Mouse (Mus musculus) kidney, adult 2 months (tissue): ENCODE data around the gene E2f4.

Experiments
- CTCF ChIP-seq: fragments of 200-500 bp; conservative IDR thresholded peaks from 2 replicates; pipeline ENCODE4 v1.5.1; 2011; ENCODE audit warnings: low read depth, mild to moderate bottlenecking, control low read depth, low read length, moderate library complexity, mixed read lengths; ENCODE audit not compliant: insufficient read depth, insufficient read length
- POLR2A ChIP-seq: fragments of 200-500 bp; IDR thresholded peaks from one replicate; pipeline ENCODE4 v1.6.1; 2011; ENCODE audit warnings: low read depth, low read length, control low read depth

DNA sequence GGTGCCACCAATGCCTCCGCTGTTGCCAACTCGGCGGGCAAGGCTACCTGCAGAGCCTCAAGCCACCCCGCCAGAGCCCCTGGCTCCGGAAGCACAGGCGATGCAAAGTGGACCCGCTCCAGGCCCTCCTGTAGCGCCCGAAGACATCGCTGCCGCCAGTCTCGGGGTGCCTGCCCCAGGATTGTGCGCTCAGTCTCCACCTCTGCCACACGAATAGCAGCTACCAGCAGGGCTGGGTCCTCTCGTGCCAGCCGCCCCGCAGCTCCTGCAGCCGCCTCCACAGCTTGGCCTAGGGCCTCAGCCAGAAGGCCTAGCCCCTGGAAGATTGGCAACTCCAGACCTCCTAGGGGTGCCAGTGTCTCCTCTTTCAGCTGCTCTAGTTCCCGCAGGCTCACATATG is 4.1 kb upstream of the E2f4 start:
- TF ChIP-seq CTCF (no peak), POLR2A (no peak)
